Mouse (Mus musculus): Measurements from ENCODE around the gene Ccp110. TPM values are rescaled to one million over a fixed set of nuclear protein-coding genes. Genes with fewer than 3 reads are reported as not detected.
A peak's percentile ranks its signal among the peaks of the same experiment; 100 is the strongest.

The Ccp110 gene
- polyA plus RNA-seq, 1 experiment from 2014 or later, result 23.7 TPM

DNA sequence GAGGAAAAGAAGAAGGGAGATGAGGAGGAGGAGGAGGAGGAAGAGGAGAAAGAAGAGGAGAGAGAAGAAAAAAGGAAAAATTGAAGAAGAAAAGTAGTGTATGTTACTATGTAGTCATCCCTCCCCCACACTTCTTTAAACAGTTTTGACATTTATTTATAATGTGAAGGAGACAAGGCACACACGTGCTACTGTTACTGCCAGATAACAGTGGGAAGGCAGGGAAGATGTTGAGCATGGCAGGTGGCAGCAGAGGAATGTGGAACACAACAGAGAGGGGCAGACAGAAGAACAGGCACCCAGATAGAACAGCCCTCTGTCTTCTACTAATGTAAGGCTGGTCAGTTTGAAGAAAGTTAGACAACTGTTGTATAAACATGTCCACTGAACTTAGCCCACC, 57.3 kb downstream of the Ccp110 start:
- 71% methylated on average over 1 of the region's 1 CpGs for WGBS
- no peak overlapping the region for H3K4me2 ChIP-seq (replicated peaks; ENCODE audit: low read depth, low read length)
- H3K9me3 ChIP-seq (ENCODE audit: control insufficient read depth, low read length), result no peaks in the 10 kb centered on the region
- DNase-seq (ENCODE audit: low spot score) (no peak), ATAC-seq (ENCODE audit: low FRiP score) (no peak)
- no peaks in the 10 kb centered on the region for H3K27me3 ChIP-seq (ENCODE audit: control insufficient read depth, insufficient read depth, low read length)
- no peak overlapping the region for H3K27ac ChIP-seq (ENCODE audit: low read depth, low read length)
- H3K9ac ChIP-seq (ENCODE audit: low read depth, low read length), result no peak overlapping the region
- no peaks in the 10 kb centered on the region for H3K36me3 ChIP-seq (ENCODE audit: control insufficient read depth, insufficient read depth, low read length)
- H3K4me3 ChIP-seq (ENCODE audit: low read depth, low read length), result no peak overlapping the region
- no peaks in the 10 kb centered on the region for H3K4me1 ChIP-seq (replicated peaks; ENCODE audit: control insufficient read depth, insufficient read depth, low read length)

GRCm38 (mm10) chr7:118773027-118773426, 60.7 kb downstream of the Ccp110 start:
- no peaks in the 10 kb centered on the region for H3K36me3 ChIP-seq (ENCODE audit: control insufficient read depth, insufficient read depth, low read length)
- no peak for ATAC-seq (ENCODE audit: low FRiP score)
- H3K4me2 ChIP-seq (replicated peaks; ENCODE audit: low read depth, low read length), result no peak overlapping the region
- no peak for DNase-seq (ENCODE audit: low spot score)
- no peaks in the 10 kb centered on the region for H3K9me3 ChIP-seq (ENCODE audit: control insufficient read depth, low read length)
- H3K4me1 ChIP-seq (replicated peaks; ENCODE audit: control insufficient read depth, insufficient read depth, low read length), result no peaks in the 10 kb centered on the region
- no peak overlapping the region for H3K4me3 ChIP-seq (ENCODE audit: low read depth, low read length)
- no peak overlapping the region for H3K9ac ChIP-seq (ENCODE audit: low read depth, low read length)
- H3K27me3 ChIP-seq (ENCODE audit: control insufficient read depth, insufficient read depth, low read length), result no peaks in the 10 kb centered on the region
- WGBS, result 89% methylated on average over 12 of the region's 12 CpGs
- H3K27ac ChIP-seq (ENCODE audit: low read depth, low read length), result no peak overlapping the region

DNA sequence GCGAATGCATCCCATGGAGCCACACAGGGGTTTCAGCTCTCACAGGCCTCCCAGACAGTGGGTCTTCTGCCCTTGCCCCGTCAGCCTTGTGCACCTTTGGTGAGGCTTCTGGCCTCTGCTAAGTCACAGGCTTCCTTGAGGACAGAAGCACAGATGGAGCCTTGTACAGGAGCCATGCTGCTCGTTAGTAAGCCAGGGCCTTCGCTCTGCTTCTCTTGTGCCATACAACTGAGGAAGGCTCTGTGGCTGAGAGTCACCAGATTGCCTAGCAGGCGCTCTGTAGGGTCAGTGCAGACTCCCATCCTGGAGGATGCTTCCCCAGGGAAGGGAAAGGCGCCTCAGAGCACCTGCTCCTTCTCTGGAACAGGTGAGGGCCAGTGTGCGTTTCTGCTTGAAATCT, 63.6 kb downstream of the Ccp110 start:
- Histone ChIP-seq H3K27ac (ENCODE audit: low read depth, low read length) (no peak overlapping the region), H3K9me3 (ENCODE audit: control insufficient read depth, low read length) (no peaks in the 10 kb centered on the region), H3K9ac (ENCODE audit: low read depth, low read length) (no peak overlapping the region), H3K36me3 (ENCODE audit: control insufficient read depth, insufficient read depth, low read length) (0 out of 2 replicates have a peak, but pooled peaks cover 2% of the 10 kb centered on the region), H3K27me3 (ENCODE audit: control insufficient read depth, insufficient read depth, low read length) (no peaks in the 10 kb centered on the region), H3K4me2 (replicated peaks; ENCODE audit: low read depth, low read length) (no peak overlapping the region), H3K4me3 (ENCODE audit: low read depth, low read length) (no peak overlapping the region), H3K4me1 (replicated peaks; ENCODE audit: control insufficient read depth, insufficient read depth, low read length) (no peaks in the 10 kb centered on the region)
- 83% methylated on average over 7 of the region's 7 CpGs for WGBS
- DNase-seq (ENCODE audit: low spot score), result no peak
- ATAC-seq (ENCODE audit: low FRiP score), result no peak

GRCm38 (mm10) chr7:118776491-118776890, 64.1 kb downstream of the Ccp110 start:
- H3K4me3 ChIP-seq (ENCODE audit: low read depth, low read length), result no peak overlapping the region
- H3K27ac ChIP-seq (ENCODE audit: low read depth, low read length), result no peak overlapping the region
- 0 out of 2 replicates have a peak, but pooled peaks cover 2% of the 10 kb centered on the region for H3K36me3 ChIP-seq (ENCODE audit: control insufficient read depth, insufficient read depth, low read length)
- no peak overlapping the region for H3K4me2 ChIP-seq (replicated peaks; ENCODE audit: low read depth, low read length)
- H3K27me3 ChIP-seq (ENCODE audit: control insufficient read depth, insufficient read depth, low read length), result no peaks in the 10 kb centered on the region
- ATAC-seq (ENCODE audit: low FRiP score) (no peak), DNase-seq (ENCODE audit: low spot score) (no peak)
- H3K9me3 ChIP-seq (ENCODE audit: control insufficient read depth, low read length), result no peaks in the 10 kb centered on the region
- WGBS, result 84% methylated on average over 9 of the region's 9 CpGs
- H3K9ac ChIP-seq (ENCODE audit: low read depth, low read length), result no peak overlapping the region
- no peaks in the 10 kb centered on the region for H3K4me1 ChIP-seq (replicated peaks; ENCODE audit: control insufficient read depth, insufficient read depth, low read length)

DNA sequence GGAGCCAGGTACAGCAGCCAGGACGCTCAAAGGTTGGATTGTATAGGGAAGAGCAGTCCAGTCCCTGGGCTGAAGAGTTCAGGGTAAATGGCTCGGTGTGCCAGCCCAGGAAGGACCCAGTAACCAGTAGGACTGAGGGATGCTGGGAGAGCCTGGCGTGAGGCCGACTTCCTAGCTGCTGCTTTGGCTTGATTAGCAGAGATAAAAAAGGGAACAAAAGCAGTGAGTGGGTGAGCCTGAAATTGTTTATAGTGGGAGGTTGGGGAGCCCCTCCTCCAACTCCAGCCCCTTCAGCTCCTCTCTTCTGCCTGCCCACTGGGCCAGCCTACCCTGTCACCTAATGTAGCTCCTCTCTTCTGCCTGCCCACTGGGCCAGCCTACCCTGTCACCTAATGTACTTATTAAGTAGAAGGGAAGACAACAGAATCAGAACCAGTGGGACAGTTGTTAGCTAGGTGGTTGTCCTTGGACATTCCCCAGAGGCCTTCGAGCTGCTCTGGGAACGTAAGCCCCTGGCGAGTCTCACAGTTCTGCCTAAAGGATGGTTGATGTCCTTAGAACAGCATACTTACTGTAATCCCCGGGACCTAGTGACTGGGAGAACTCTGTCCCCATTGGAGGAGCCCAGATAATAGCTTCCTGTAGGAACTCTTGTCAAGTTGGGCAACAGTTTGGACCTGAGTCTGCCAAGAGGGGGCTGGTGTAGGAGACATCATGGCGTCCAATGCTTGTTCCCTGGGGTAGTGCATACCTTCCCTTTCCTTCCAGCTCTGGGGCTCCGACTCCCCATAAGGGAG, 65.4 kb downstream of the Ccp110 start:
- DNase-seq (ENCODE audit: low spot score), result no peak
- Histone ChIP-seq H3K4me2 (replicated peaks; ENCODE audit: low read depth, low read length) (no peak overlapping the region), H3K4me3 (ENCODE audit: low read depth, low read length) (no peak overlapping the region), H3K27me3 (ENCODE audit: control insufficient read depth, insufficient read depth, low read length) (no peaks in the 10 kb centered on the region), H3K36me3 (ENCODE audit: control insufficient read depth, insufficient read depth, low read length) (0 out of 2 replicates have a peak, but pooled peaks cover 2% of the 10 kb centered on the region), H3K27ac (ENCODE audit: low read depth, low read length) (no peak overlapping the region), H3K9me3 (ENCODE audit: control insufficient read depth, low read length) (no peaks in the 10 kb centered on the region), H3K4me1 (replicated peaks; ENCODE audit: control insufficient read depth, insufficient read depth, low read length) (no peaks in the 10 kb centered on the region), H3K9ac (ENCODE audit: low read depth, low read length) (no peak overlapping the region)
- no peak for ATAC-seq (ENCODE audit: low FRiP score)
- 87% methylated on average over 10 of the region's 10 CpGs for WGBS

DNA sequence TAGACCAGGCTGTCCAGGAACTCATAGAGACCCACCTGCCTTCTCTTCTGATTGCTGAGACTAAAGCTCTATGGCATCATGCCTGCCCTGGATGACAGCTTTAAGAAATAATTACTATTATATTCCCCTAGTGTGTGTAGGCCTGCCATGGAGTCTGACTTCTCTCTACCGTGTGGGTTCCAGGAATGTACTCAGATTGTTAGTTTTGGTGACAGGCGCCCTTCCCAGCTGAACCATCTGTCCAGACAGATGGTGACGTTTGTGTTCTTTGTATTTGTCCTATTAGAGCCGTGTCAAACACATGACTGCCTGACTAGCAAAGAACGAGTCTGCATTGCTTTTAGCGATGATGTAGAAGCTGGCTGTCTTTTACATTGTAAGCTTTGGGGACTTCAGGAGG, 66.2 kb downstream of the Ccp110 start:
- Histone ChIP-seq H3K27ac (ENCODE audit: low read depth, low read length) (peak overlapping the region; percentile 34; the same call in 1 of the 2 replicates), H3K4me2 (replicated peaks; ENCODE audit: low read depth, low read length) (no peak overlapping the region), H3K9me3 (ENCODE audit: control insufficient read depth, low read length) (no peaks in the 10 kb centered on the region), H3K9ac (ENCODE audit: low read depth, low read length) (no peak overlapping the region), H3K4me3 (ENCODE audit: low read depth, low read length) (no peak overlapping the region), H3K27me3 (ENCODE audit: control insufficient read depth, insufficient read depth, low read length) (no peaks in the 10 kb centered on the region), H3K4me1 (replicated peaks; ENCODE audit: control insufficient read depth, insufficient read depth, low read length) (no peaks in the 10 kb centered on the region), H3K36me3 (ENCODE audit: control insufficient read depth, insufficient read depth, low read length) (0 out of 2 replicates have a peak, but pooled peaks cover 2% of the 10 kb centered on the region)
- ATAC-seq (ENCODE audit: low FRiP score) (peak; percentile 54; the same call in 1 of the 2 replicates), DNase-seq (ENCODE audit: low spot score) (peak; percentile 23)
- WGBS, result 61% methylated on average over 6 of the region's 6 CpGs

DNA sequence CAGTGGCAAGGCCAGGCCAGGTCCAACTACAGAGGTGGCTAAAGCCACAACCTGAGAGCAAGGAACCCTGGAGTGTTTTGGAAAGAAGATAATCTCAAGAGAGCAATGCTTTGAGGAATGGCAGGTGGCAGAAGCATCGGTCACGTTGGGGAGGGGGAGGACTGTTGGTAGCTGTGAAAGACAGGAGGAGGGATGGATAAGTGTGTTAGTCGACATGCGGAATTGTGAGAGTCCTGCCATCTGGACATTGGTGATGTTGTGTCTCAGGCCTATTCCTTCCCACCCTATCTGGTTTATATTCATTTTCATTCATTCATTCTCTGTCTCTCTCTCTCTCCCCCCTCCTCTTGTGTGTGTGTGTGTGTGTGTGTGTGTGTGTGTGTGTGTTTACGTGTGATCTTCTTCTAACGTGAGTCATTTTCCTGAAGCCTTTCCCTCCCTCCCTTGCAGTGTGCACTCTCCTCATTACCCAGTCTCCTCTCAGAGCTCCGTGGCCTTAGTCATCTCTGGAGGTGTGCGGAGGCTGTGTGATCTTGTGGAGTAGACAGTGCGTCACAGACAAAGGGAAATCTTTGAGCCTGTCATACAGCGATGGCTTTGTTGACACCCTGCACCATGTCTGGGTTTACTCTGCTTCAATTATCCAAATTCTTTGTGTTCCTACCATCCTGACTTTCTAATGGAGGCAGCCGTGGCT, 71.1 kb downstream of the Ccp110 start:
- no peaks in the 10 kb centered on the region for H3K27me3 ChIP-seq (ENCODE audit: control insufficient read depth, insufficient read depth, low read length)
- no peaks in the 10 kb centered on the region for H3K9me3 ChIP-seq (ENCODE audit: control insufficient read depth, low read length)
- no peak overlapping the region for H3K9ac ChIP-seq (ENCODE audit: low read depth, low read length)
- H3K27ac ChIP-seq (ENCODE audit: low read depth, low read length), result no peak overlapping the region
- DNase-seq (ENCODE audit: low spot score), result no peak
- no peak overlapping the region for H3K4me2 ChIP-seq (replicated peaks; ENCODE audit: low read depth, low read length)
- no peak for ATAC-seq (ENCODE audit: low FRiP score)
- H3K4me1 ChIP-seq (replicated peaks; ENCODE audit: control insufficient read depth, insufficient read depth, low read length), result no peaks in the 10 kb centered on the region
- WGBS, result 92% methylated on average over 11 of the region's 11 CpGs
- H3K4me3 ChIP-seq (ENCODE audit: low read depth, low read length), result no peak overlapping the region
- 0 out of 2 replicates have a peak, but pooled peaks cover 2% of the 10 kb centered on the region for H3K36me3 ChIP-seq (ENCODE audit: control insufficient read depth, insufficient read depth, low read length)

- no peak overlapping the region for H3K9ac ChIP-seq (ENCODE audit: low read depth, low read length)
- DNase-seq (ENCODE audit: low spot score) (no peak), ATAC-seq (ENCODE audit: low FRiP score) (no peak)
- H3K4me2 ChIP-seq (replicated peaks; ENCODE audit: low read depth, low read length), result no peak overlapping the region
- no peaks in the 10 kb centered on the region for H3K36me3 ChIP-seq (ENCODE audit: control insufficient read depth, insufficient read depth, low read length)
- no peaks in the 10 kb centered on the region for H3K9me3 ChIP-seq (ENCODE audit: control insufficient read depth, low read length)
- 88% methylated on average over 6 of the region's 6 CpGs for WGBS
- H3K4me1 ChIP-seq (replicated peaks; ENCODE audit: control insufficient read depth, insufficient read depth, low read length), result no peaks in the 10 kb centered on the region
- H3K4me3 ChIP-seq (ENCODE audit: low read depth, low read length), result no peak overlapping the region
- no peaks in the 10 kb centered on the region for H3K27me3 ChIP-seq (ENCODE audit: control insufficient read depth, insufficient read depth, low read length)
- H3K27ac ChIP-seq (ENCODE audit: low read depth, low read length), result no peak overlapping the region
These were observed 73.7 kb downstream of the Ccp110 start for GRCm38 (mm10) chr7:118786091-118786490.

All from hindbrain, embryonic 11.5 days (tissue).